Mouse (Mus musculus) hindbrain, embryonic 15.5 days (tissue): ENCODE measurements around the gene Gm20388. TPM values are rescaled to one million over a fixed set of nuclear protein-coding genes. Genes with fewer than 3 reads are reported as not detected.

ENCODE experiments used
- ATAC-seq: fragments of 200-750 bp; cut with Nextera tagmentation; 2 replicates; pipeline ENCODE4 v1.8.0; 2017; ENCODE audit warnings: low read depth, moderate number of reproducible peaks, moderate TSS enrichment; ENCODE audit not compliant: low FRiP score
- H3K27ac ChIP-seq: fragments of 300-500 bp; sonication (generic); replicated peaks from 2 replicates; pipeline ENCODE4 v1.5.1; 2015; ENCODE audit warnings: mild to moderate bottlenecking, inconsistent platforms
- H3K27me3 ChIP-seq: fragments of 300-500 bp; sonication (generic); 2 replicates; pipeline ENCODE4 v1.6.1; 2015; ENCODE audit warnings: control low read depth, inconsistent platforms
- H3K36me3 ChIP-seq: fragments of 300-500 bp; sonication (generic); 2 replicates; pipeline ENCODE4 v1.6.1; 2015; ENCODE audit warnings: control low read depth, inconsistent platforms
- H3K4me1 ChIP-seq: fragments of 300-500 bp; sonication (generic); replicated peaks from 2 replicates; pipeline ENCODE4 v1.6.1; 2015; ENCODE audit warnings: control low read depth, inconsistent platforms
- H3K4me2 ChIP-seq: fragments of 300-500 bp; sonication (generic); 2 replicates; pipeline ENCODE4 v1.6.1; 2015; ENCODE audit warnings: moderate library complexity, mild to moderate bottlenecking, inconsistent platforms
- H3K4me3 ChIP-seq: fragments of 300-500 bp; sonication (generic); 2 replicates; pipeline ENCODE4 v1.5.1; 2015; ENCODE audit warnings: mild to moderate bottlenecking, inconsistent platforms
- H3K9ac ChIP-seq: fragments of 300-500 bp; sonication (generic); 2 replicates; pipeline ENCODE4 v1.6.1; 2015; ENCODE audit warnings: inconsistent platforms
- H3K9me3 ChIP-seq: fragments of 300-500 bp; sonication (generic); 2 replicates; pipeline ENCODE4 v1.6.1; 2016; ENCODE audit warnings: control low read depth, inconsistent platforms
- WGBS: fragments of 180-500 bp; shearing (Covaris S2); methylation state at CpG from one replicate; pipeline ENCODE4 v1.1.7; 2015; 5-methylcytosine and 5-hydroxymethylcytosine counted together
- polyA plus RNA-seq: library from polyadenylated mRNA; unstranded; fragments of >200 nt; fragmentation: Nextera tagmentation; extraction: Ambion mirVana; gene quantifications from 2 replicates; pipeline ENCODE4 v1.2.1, GENCODE M21; 2015

Gene Gm20388
- polyA plus RNA-seq, 1 experiment from 2014 or later = 5.4 TPM

DNA sequence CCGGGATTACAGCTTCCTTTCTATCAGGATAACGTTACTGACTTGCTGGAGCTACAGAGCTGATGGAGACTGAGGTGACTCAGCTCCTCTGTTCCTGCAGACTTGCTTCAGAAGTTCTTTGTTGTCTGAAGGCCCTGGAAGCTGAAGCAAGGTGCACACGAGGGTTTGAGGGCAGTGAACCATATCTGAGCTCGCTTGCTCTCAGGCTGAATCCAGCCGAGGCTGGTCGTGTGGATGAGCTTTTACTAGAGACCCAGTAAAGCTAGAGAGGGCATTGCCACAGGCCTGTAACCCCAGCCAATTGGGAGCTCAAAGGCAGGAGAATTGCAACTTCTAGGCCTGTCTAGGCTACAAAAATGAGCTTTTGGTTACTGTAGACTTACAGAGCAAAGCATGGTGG, 1797.8 kb downstream of the Gm20388 start:
- 65% methylated on average over 6 of the region's 6 CpGs for WGBS
- no peaks in the 10 kb centered on the region for H3K36me3 ChIP-seq
- no peak overlapping the region for H3K27ac ChIP-seq
- H3K4me3 ChIP-seq = no peak overlapping the region
- no peaks in the 10 kb centered on the region for H3K4me1 ChIP-seq
- 0 out of 2 replicates have a peak, but pooled peaks cover under 1% of the 10 kb centered on the region for H3K27me3 ChIP-seq
- H3K4me2 ChIP-seq = no peak overlapping the region
- ATAC-seq = no peak
- no peak overlapping the region for H3K9ac ChIP-seq
- no peaks in the 10 kb centered on the region for H3K9me3 ChIP-seq

DNA sequence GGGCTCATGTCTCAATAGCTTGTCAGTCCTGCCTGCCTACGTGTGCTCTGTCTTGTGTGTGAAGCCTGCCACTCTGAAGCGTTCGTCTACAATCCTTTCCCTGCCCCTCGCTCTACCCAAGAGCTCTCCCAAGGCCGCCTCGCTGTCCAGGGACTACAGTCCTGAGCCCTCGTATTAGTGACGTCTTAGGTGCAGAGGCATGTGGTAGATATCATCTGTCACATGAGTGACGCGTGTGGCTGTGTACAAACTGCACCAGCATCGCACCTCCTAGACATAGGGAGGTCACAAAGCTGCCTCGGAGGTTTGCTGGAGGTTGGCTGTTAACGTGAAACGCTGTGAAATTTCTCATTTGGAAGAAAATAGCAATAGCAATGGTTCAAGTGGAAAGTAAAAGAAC, 1806.9 kb downstream of the Gm20388 start:
- H3K36me3 ChIP-seq = no peaks in the 10 kb centered on the region
- peak; percentile 69 for ATAC-seq
- peaks cover 17% of the 10 kb centered on the region for H3K4me1 ChIP-seq
- peak overlapping the region; percentile 48 for H3K4me2 ChIP-seq
- peak overlapping the region; percentile 78 for H3K27ac ChIP-seq
- peak overlapping the region; percentile 11 for H3K9ac ChIP-seq
- H3K27me3 ChIP-seq = 0 out of 2 replicates have a peak, but pooled peaks cover 3% of the 10 kb centered on the region
- 39% methylated on average over 14 of the region's 14 CpGs for WGBS
- H3K4me3 ChIP-seq = peak overlapping the region; percentile 5; the same call in 1 of the 2 replicates
- H3K9me3 ChIP-seq = no peaks in the 10 kb centered on the region

DNA sequence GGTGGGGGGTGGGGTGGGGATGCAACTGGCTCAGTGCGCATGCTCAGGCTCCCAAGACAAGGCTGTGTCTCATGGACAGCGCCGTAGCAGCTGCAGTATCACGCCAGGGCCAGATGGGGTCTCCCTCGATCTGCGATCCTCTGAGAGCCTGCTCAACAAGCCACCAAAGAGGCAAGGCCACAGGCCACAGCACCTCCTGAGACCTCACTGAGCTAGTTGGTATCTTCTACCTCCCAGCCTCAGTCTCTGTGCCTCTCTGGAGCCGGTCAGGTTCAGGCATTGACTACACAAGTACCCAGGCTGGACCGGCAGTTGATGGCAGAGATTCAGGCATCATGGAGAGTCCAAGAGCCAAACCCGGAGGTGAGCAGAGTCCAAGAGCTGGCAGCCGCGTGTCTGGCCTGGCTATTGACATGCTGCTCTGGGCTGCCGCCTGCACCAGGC, 1807.4 kb downstream of the Gm20388 start:
- Histone ChIP-seq H3K9ac (no peak overlapping the region; the same call in 1 of the 2 replicates), H3K4me1 (peaks cover 17% of the 10 kb centered on the region), H3K27ac (peak overlapping the region; percentile 78), H3K4me3 (0 out of 2 replicates have a peak overlapping the region, but pooled peaks have one; percentile 5), H3K4me2 (peak overlapping the region; percentile 48), H3K9me3 (no peaks in the 10 kb centered on the region), H3K27me3 (0 out of 2 replicates have a peak, but pooled peaks cover 3% of the 10 kb centered on the region), H3K36me3 (no peaks in the 10 kb centered on the region)
- 28% methylated on average over 11 of the region's 12 CpGs for WGBS
- ATAC-seq = peak; percentile 90

DNA sequence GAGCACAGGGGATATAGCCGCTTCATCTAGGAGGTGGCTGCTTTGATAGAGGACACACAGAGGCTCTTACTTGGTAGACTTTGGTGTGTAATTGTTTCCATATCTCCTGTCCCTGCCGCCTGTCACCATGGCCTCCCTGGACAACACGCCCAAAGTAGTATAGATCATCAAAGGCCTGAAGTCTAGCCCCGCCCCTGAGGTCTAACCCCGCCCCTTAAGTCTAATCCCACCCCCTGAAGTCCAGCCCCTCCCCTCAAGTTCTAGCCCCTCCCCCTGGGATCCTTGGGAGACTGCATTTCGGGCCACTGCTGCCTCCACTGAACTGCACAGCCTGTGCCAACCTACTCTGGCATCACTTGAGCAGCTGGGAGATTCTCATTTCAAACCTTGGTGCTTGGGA, 1808.3 kb downstream of the Gm20388 start:
- no peak overlapping the region for H3K9ac ChIP-seq
- no peaks in the 10 kb centered on the region for H3K36me3 ChIP-seq
- ATAC-seq = no peak
- peaks cover 17% of the 10 kb centered on the region for H3K4me1 ChIP-seq
- no peak overlapping the region for H3K4me3 ChIP-seq
- H3K4me2 ChIP-seq = no peak overlapping the region
- H3K27me3 ChIP-seq = no peaks in the 10 kb centered on the region
- no peak overlapping the region for H3K27ac ChIP-seq
- H3K9me3 ChIP-seq = no peaks in the 10 kb centered on the region
- WGBS = 60% methylated on average over 6 of the region's 6 CpGs

DNA sequence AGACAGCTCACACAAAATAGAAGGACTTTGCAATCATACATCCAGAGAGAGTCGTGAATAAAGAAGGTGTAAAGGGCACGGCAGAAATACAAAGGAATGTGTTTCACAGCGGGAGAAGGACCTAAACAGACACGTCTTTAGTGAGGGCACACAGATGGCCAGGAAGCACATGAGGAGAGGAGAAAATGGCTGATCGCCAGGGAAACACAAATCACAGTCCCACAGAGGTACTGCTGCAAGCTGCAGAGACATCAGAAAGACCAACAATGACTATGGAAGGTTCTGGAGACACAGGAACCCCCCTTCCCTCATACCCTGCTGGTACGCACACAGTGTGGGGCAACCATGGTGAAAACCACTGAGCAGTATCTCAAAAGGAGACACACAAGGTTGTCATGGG, 1810.4 kb downstream of the Gm20388 start:
- WGBS = 46% methylated on average over 6 of the region's 6 CpGs
- Histone ChIP-seq H3K27me3 (no peaks in the 10 kb centered on the region), H3K36me3 (no peaks in the 10 kb centered on the region), H3K4me2 (no peak overlapping the region), H3K4me1 (peaks cover 8% of the 10 kb centered on the region), H3K9me3 (no peaks in the 10 kb centered on the region), H3K9ac (no peak overlapping the region), H3K4me3 (no peak overlapping the region), H3K27ac (no peak overlapping the region)
- no peak for ATAC-seq

DNA sequence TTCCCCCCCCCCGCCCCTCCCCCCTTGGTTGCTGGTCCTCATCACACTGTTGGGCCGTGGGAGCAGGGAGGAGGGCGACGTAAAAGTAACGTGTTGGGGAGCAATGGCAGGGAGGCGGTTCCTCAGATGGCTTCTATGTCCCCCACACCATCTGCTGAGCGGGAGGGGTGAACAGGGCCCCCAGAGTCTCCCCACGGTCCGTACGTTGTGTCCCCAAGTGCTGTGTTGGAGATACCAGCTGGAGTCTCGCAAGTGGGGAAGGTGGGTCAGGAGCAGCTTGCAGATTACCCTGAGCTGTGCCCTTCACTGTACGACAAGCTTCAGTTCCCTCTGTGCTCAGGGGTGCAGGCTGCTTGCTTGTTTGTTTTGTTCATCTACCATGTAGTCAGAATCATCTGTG, 1813.2 kb downstream of the Gm20388 start:
- H3K36me3 ChIP-seq = no peaks in the 10 kb centered on the region
- no peak overlapping the region for H3K9ac ChIP-seq
- no peak overlapping the region for H3K4me2 ChIP-seq
- H3K27me3 ChIP-seq = peaks cover 5% of the 10 kb centered on the region; the same call in 1 of the 2 replicates
- no peak overlapping the region for H3K4me3 ChIP-seq
- H3K4me1 ChIP-seq = no peaks in the 10 kb centered on the region
- no peak for ATAC-seq
- 71% methylated on average over 11 of the region's 12 CpGs for WGBS
- H3K9me3 ChIP-seq = no peaks in the 10 kb centered on the region
- no peak overlapping the region for H3K27ac ChIP-seq

DNA sequence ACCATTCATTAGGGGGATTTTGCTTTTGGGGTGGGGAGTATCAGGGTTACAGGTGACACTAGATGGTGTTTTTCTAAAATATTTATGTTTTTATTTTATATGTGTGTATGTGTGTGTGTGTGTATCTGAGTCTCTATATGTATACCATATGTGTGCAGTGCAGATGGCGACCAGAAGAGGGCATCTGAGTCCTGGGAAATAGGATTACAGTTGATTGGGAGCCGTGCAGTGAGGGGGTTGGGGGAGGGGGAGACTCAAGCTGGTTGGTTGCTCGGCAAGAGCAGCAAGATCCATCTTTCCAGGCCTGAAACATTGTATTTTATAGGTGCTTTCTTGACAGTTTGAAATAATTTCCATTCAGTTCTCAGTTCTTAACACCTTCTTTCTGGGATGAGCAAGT, 1816.5 kb downstream of the Gm20388 start:
- no peak overlapping the region for H3K9ac ChIP-seq
- peaks cover 18% of the 10 kb centered on the region for H3K4me1 ChIP-seq
- no peak for ATAC-seq
- peaks cover 5% of the 10 kb centered on the region; the same call in 1 of the 2 replicates for H3K27me3 ChIP-seq
- H3K36me3 ChIP-seq = no peaks in the 10 kb centered on the region
- H3K27ac ChIP-seq = no peak overlapping the region
- no peak overlapping the region for H3K4me2 ChIP-seq
- no peak overlapping the region for H3K4me3 ChIP-seq
- no peaks in the 10 kb centered on the region for H3K9me3 ChIP-seq
- WGBS = 59% methylated on average over 3 of the region's 3 CpGs

DNA sequence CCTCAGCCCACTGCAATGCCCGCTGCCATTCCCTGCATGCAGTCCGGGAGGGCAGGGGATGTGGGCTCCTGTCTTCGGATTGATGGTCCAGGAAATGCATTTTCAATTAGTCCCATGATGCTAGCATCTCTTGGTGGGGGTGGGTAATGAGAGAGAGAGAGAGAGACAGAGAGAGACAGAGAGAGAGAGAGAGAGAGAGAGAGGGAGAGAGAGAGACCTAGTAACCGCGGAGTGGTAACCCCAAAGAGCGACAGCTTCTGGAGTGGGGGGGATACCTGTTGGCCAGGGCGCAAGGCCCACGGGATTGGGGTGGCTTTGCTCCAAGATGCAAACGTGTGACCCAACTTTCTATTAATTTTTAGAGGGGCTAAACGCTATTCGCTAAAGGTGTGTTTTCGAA, 1818.7 kb downstream of the Gm20388 start, which contains the start of gene Jph3:
TSS of gene Jph3 (plus strand) at position 301 of the 400 bp plus-strand sequence.
- Histone ChIP-seq H3K9me3 (no peaks in the 10 kb centered on the region), H3K36me3 (no peaks in the 10 kb centered on the region), H3K27ac (peak within 1 kb of the TSS; percentile 76), H3K9ac (peak within 1 kb of the TSS; percentile 81), H3K4me2 (peak within 1 kb of the TSS; percentile 90), H3K27me3 (peaks cover 5% of the 10 kb centered on the region; the same call in 1 of the 2 replicates), H3K4me3 (peak within 1 kb of the TSS; percentile 94), H3K4me1 (peaks cover 34% of the 10 kb centered on the region)
- 6% methylated on average over 12 of the region's 12 CpGs for WGBS
- no peak for ATAC-seq

DNA sequence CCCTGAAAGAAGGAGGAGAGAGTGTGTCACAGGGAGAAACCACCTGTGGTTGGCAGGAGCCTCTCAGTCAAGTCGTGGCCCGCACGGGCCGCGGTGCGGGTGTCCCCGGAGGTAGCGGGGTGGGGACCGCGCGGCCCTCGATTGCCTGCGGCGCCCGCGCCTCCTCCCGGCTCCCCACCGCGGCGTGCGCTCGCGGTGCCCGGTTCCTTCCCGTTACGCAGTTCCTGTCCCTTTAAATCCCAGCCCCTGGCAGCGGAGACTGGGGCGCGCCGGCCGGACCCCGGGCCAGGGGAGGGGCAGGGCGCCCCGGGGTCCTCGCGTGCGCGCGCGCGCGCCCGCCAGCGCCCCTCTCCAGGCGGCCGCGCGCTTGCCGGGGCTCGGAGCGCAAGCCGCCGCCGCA, 1819.1 kb downstream of the Gm20388 start:
- ATAC-seq = peak; percentile 7; the same call in 1 of the 2 replicates
- H3K4me1 ChIP-seq = peaks cover 34% of the 10 kb centered on the region
- peaks cover 5% of the 10 kb centered on the region; the same call in 1 of the 2 replicates for H3K27me3 ChIP-seq
- no peaks in the 10 kb centered on the region for H3K9me3 ChIP-seq
- peak overlapping the region; percentile 81 for H3K9ac ChIP-seq
- peak overlapping the region; percentile 90 for H3K4me2 ChIP-seq
- WGBS = under 1% methylated on average over 49 of the region's 54 CpGs
- peak overlapping the region; percentile 94 for H3K4me3 ChIP-seq
- no peaks in the 10 kb centered on the region for H3K36me3 ChIP-seq
- peak overlapping the region; percentile 32; the same call in 1 of the 2 replicates for H3K27ac ChIP-seq

DNA sequence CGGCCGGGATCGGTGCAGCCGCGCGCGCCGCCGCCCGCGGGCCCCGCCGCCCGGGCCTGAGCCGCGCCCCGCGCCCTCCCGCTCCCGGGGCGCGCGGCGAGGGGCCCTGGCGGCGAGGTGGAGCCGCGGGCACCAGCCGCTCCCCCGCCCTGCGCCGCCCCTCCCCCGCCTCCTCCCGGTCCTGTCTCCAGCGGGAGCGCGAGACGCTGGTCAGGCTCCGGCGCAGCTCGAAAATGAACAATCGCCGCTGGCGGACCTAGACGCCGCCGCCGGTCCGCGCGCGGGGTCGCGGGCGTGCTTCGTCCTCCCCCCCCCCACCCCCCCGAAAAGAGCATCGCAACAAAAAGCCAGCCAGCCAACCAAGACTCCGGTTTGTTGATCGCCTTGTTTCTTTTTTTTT, 1819.5 kb downstream of the Gm20388 start:
- H3K4me2 ChIP-seq = peak overlapping the region; percentile 90
- H3K4me1 ChIP-seq = peaks cover 34% of the 10 kb centered on the region
- peaks cover 5% of the 10 kb centered on the region; the same call in 1 of the 2 replicates for H3K27me3 ChIP-seq
- peak overlapping the region; percentile 81 for H3K9ac ChIP-seq
- H3K36me3 ChIP-seq = no peaks in the 10 kb centered on the region
- peak overlapping the region; percentile 76 for H3K27ac ChIP-seq
- 0% methylated on average over 22 of the region's 60 CpGs for WGBS
- peak; percentile 47; the same call in 1 of the 2 replicates for ATAC-seq
- H3K4me3 ChIP-seq = peak overlapping the region; percentile 94
- H3K9me3 ChIP-seq = no peaks in the 10 kb centered on the region

DNA sequence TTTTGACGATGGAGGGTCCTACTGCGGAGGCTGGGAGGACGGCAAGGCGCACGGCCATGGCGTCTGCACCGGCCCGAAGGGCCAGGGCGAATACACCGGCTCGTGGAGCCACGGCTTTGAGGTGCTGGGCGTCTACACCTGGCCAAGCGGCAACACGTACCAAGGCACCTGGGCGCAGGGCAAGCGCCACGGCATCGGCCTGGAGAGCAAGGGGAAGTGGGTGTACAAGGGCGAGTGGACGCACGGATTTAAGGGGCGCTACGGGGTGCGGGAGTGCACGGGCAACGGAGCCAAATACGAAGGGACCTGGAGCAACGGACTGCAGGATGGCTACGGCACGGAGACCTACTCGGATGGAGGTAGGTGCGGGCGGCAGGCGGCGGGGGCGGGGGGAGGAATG, 1820.0 kb downstream of the Gm20388 start:
- peak overlapping the region; percentile 94 for H3K4me3 ChIP-seq
- WGBS = under 1% methylated on average over 34 of the region's 37 CpGs
- H3K9me3 ChIP-seq = no peaks in the 10 kb centered on the region
- H3K27me3 ChIP-seq = peaks cover 5% of the 10 kb centered on the region; the same call in 1 of the 2 replicates
- peak; percentile 33; the same call in 1 of the 2 replicates for ATAC-seq
- no peaks in the 10 kb centered on the region for H3K36me3 ChIP-seq
- H3K9ac ChIP-seq = peak overlapping the region; percentile 81
- peak overlapping the region; percentile 76 for H3K27ac ChIP-seq
- H3K4me1 ChIP-seq = peaks cover 34% of the 10 kb centered on the region
- H3K4me2 ChIP-seq = peak overlapping the region; percentile 90

DNA sequence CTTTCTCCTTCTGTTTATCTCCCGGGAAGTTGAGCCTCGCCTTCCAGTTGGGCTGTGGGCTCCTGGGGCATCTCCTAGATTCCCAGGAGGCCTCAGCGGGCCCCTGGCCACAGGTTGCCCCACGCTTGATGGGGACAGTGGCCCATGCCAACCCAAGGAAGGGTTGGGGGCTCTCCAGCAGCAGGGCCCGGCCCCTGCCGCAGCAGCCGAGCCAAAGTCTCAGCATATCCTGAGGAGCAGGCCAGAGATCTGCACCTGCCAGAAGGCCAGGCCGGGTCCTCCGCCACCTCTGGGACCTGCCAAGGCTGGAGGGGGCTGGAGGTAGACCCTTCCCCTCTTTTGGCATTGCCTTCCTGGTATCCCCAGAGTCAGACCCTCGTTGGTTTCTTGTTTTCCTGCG, 1820.4 kb downstream of the Gm20388 start:
- peaks cover 5% of the 10 kb centered on the region; the same call in 1 of the 2 replicates for H3K27me3 ChIP-seq
- peak overlapping the region; percentile 76 for H3K27ac ChIP-seq
- H3K9me3 ChIP-seq = no peaks in the 10 kb centered on the region
- peak overlapping the region; percentile 81 for H3K9ac ChIP-seq
- under 1% methylated on average over 9 of the region's 11 CpGs for WGBS
- peaks cover 34% of the 10 kb centered on the region for H3K4me1 ChIP-seq
- peak overlapping the region; percentile 90 for H3K4me2 ChIP-seq
- ATAC-seq = peak; percentile 7; the same call in 1 of the 2 replicates
- H3K36me3 ChIP-seq = no peaks in the 10 kb centered on the region
- peak overlapping the region; percentile 94 for H3K4me3 ChIP-seq
